Mouse (Mus musculus) lung, embryonic 15.5 days (tissue): ENCODE measurements around the gene Prelp. TPM values are rescaled to one million over a fixed set of nuclear protein-coding genes. Genes with fewer than 3 reads are reported as not detected.
A peak's percentile ranks its signal among the peaks of the same experiment; 100 is the strongest.

Source experiments
- ATAC-seq: fragments of 200-750 bp; cut with Nextera tagmentation; 2 replicates; pipeline ENCODE4 v1.8.0; 2017; ENCODE audit warnings: moderate number of reproducible peaks, borderline replicate concordance; ENCODE audit not compliant: low FRiP score, low TSS enrichment; ENCODE audit errors: extremely low read depth
- H3K27ac ChIP-seq: fragments of 300-500 bp; sonication (generic); 2 replicates; pipeline ENCODE4 v1.5.1; 2015; ENCODE audit warnings: moderate library complexity, mild to moderate bottlenecking, inconsistent platforms
- H3K27me3 ChIP-seq: fragments of 300-500 bp; sonication (generic); 2 replicates; pipeline ENCODE4 v1.6.1; 2015; ENCODE audit warnings: inconsistent platforms
- H3K36me3 ChIP-seq: fragments of 300-500 bp; sonication (generic); 2 replicates; pipeline ENCODE4 v1.6.1; 2015; ENCODE audit warnings: inconsistent platforms
- H3K4me1 ChIP-seq: fragments of 300-500 bp; sonication (generic); 2 replicates; pipeline ENCODE4 v1.6.1; 2015; ENCODE audit warnings: inconsistent platforms
- H3K4me2 ChIP-seq: fragments of 300-500 bp; sonication (generic); 2 replicates; pipeline ENCODE4 v1.6.1; 2015; ENCODE audit warnings: inconsistent platforms, mild to moderate bottlenecking, moderate library complexity
- H3K4me3 ChIP-seq: fragments of 300-500 bp; sonication (generic); 2 replicates; pipeline ENCODE4 v1.5.1; 2015; ENCODE audit warnings: mild to moderate bottlenecking, inconsistent platforms
- H3K9ac ChIP-seq: fragments of 300-500 bp; sonication (generic); 2 replicates; pipeline ENCODE4 v1.6.1; 2015; ENCODE audit warnings: inconsistent platforms
- H3K9me3 ChIP-seq: fragments of 300-500 bp; sonication (generic); 2 replicates; pipeline ENCODE4 v1.6.1; 2016; ENCODE audit warnings: inconsistent platforms
- WGBS: fragments of 180-500 bp; shearing (Covaris S2); methylation state at CpG from one replicate; pipeline ENCODE4 v1.1.7; 2015; 5-methylcytosine and 5-hydroxymethylcytosine counted together
- polyA plus RNA-seq: library from polyadenylated mRNA; unstranded; fragments of >200 nt; fragmentation: Nextera tagmentation; extraction: Ambion mirVana; gene quantifications from 2 replicates; pipeline ENCODE4 v1.2.1, GENCODE M21; 2015

Prelp gene
- polyA plus RNA-seq, 1 experiment from 2014 or later = 19.6 TPM

GRCm38 (mm10) chr1:133929980-133930379 is 8.8 kb upstream of the Prelp start:
- Histone ChIP-seq H3K4me2 (no peak overlapping the region), H3K27ac (no peak overlapping the region), H3K9ac (no peak overlapping the region), H3K36me3 (no peaks in the 10 kb centered on the region), H3K4me3 (no peak overlapping the region), H3K9me3 (no peaks in the 10 kb centered on the region), H3K4me1 (0 out of 2 replicates have a peak, but pooled peaks cover 10% of the 10 kb centered on the region), H3K27me3 (no peaks in the 10 kb centered on the region)
- ATAC-seq = no peak
- WGBS = 41% methylated on average over 3 of the region's 3 CpGs

DNA sequence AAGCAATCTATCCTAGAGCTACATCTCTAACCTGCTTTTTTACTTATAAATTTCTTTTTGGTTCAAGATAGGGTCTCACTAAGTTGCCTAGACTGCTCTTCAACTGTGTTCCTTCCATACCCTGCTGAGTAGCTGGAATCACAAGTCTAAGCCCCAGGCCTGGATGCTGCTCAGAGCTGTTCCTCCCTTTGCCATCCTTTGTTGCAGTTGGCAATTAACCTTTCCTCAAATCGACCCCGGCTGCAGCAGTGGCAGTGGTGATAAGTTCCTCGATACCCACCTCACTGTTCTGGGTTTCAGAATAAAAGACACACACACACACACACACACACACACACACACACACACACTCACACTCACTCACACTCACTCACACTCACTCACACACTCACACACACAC is 4.0 kb upstream of the Prelp start:
- Histone ChIP-seq H3K4me2 (no peak overlapping the region), H3K27me3 (no peaks in the 10 kb centered on the region), H3K4me1 (peaks cover 28% of the 10 kb centered on the region), H3K9me3 (no peaks in the 10 kb centered on the region), H3K4me3 (no peak overlapping the region), H3K9ac (no peak overlapping the region), H3K27ac (no peak overlapping the region), H3K36me3 (no peaks in the 10 kb centered on the region)
- 94% methylated on average over 3 of the region's 3 CpGs for WGBS
- ATAC-seq = no peak

DNA sequence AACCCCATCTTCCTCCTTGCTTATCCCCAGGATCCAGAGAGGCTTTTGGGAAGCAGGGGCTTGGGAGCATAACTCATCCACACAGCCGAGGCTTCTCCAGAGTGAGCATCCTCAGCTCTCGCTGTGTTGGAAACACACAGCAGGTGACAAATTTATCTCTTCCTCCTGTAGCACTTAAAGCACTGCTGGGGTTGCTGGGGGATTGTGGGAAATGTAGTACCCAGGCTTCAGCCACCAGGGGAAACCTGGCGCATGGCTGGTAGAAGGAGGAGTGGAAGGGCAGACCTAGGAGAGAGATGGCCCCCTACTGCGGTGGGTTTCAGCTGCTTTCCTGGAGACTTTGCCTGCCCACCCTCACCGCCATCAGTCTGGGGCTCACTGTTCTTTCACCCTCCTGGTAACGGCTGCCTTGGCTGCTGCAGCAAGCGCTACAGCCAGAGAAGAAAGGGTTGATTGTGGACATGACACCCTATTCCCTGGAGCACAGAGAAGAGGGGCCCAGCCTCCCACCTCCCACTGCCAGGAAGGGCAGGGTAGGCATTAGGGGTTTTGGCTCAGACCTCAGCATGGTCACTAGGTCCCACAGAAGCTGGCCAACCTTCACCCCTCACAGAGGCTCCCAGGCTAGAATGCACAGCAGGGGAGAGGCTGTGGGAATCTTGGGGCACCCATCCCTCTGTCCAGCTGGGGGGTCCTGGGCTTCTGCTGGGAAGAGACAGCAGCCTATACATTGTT is 3.1 kb upstream of the Prelp start:
- Histone ChIP-seq H3K4me2 (no peak overlapping the region), H3K36me3 (no peaks in the 10 kb centered on the region)
- WGBS = 40% methylated on average over 7 of the region's 7 CpGs

DNA sequence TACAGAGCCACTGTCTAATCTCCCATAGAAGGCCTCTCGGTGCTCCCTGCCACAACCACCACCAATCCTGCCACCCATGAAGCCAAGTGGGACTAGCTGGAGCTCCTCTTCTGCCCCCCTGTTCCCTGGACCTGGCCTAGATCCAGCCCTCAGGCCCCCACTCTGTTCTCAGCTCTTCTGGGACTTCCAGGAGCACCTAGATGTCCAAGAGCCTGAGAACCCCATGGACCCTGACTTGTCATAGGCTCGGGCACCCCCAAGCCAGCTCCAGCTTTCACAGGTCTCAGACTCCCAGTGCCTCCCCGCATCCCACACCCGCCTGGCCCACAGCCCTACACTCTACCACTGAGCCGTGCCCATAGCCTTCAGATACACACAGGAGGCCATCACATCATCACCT is 1.9 kb upstream of the Prelp start:
- Histone ChIP-seq H3K27ac (0 out of 2 replicates have a peak overlapping the region, but pooled peaks have one; percentile 95), H3K36me3 (no peaks in the 10 kb centered on the region), H3K9me3 (no peaks in the 10 kb centered on the region), H3K9ac (no peak overlapping the region), H3K27me3 (no peaks in the 10 kb centered on the region), H3K4me1 (peaks cover 49% of the 10 kb centered on the region), H3K4me2 (no peak overlapping the region), H3K4me3 (no peak overlapping the region)
- ATAC-seq = no peak
- 86% methylated on average over 5 of the region's 5 CpGs for WGBS

More for the DNA sequence above, 3.1 kb upstream of the Prelp start:
- H3K9ac ChIP-seq = no peak overlapping the region
- ATAC-seq = no peak
- peaks cover 37% of the 10 kb centered on the region for H3K4me1 ChIP-seq
- H3K27ac ChIP-seq = no peak overlapping the region
- no peak overlapping the region for H3K4me3 ChIP-seq
- no peaks in the 10 kb centered on the region for H3K27me3 ChIP-seq
- no peaks in the 10 kb centered on the region for H3K9me3 ChIP-seq

- WGBS = 23% methylated on average over 3 of the region's 3 CpGs
- H3K27me3 ChIP-seq = no peaks in the 10 kb centered on the region
- H3K4me3 ChIP-seq = peak overlapping the region; percentile 26
- 0 out of 2 replicates have a peak, but pooled peaks have one; percentile 19 for ATAC-seq
- H3K4me1 ChIP-seq = peaks cover 71% of the 10 kb centered on the region
- H3K36me3 ChIP-seq = no peaks in the 10 kb centered on the region
- no peaks in the 10 kb centered on the region for H3K9me3 ChIP-seq
- H3K27ac ChIP-seq = peak overlapping the region; percentile 95
- H3K4me2 ChIP-seq = peak overlapping the region; percentile 49
- H3K9ac ChIP-seq = peak overlapping the region; percentile 23; the same call in 1 of the 2 replicates
Measured at GRCm38 (mm10) chr1:133920876-133921275, 338 bp downstream of the Prelp start.

- H3K9me3 ChIP-seq = no peaks in the 10 kb centered on the region
- peak overlapping the region; percentile 26; the same call in 1 of the 2 replicates for H3K4me3 ChIP-seq
- 19% methylated on average over 3 of the region's 3 CpGs for WGBS
- peak overlapping the region; percentile 95 for H3K27ac ChIP-seq
- H3K27me3 ChIP-seq = no peaks in the 10 kb centered on the region
- H3K4me2 ChIP-seq = peak overlapping the region; percentile 49
- 0 out of 2 replicates have a peak, but pooled peaks have one; percentile 6 for ATAC-seq
- H3K36me3 ChIP-seq = no peaks in the 10 kb centered on the region
- H3K9ac ChIP-seq = no peak overlapping the region
- H3K4me1 ChIP-seq = peaks cover 76% of the 10 kb centered on the region
Measured at GRCm38 (mm10) chr1:133920401-133920800, 813 bp downstream of the Prelp start.

- peak overlapping the region; percentile 49 for H3K4me2 ChIP-seq
- ATAC-seq = no peak
- no peaks in the 10 kb centered on the region for H3K27me3 ChIP-seq
- 0 out of 2 replicates have a peak overlapping the region, but pooled peaks have one; percentile 1 for H3K9ac ChIP-seq
- H3K27ac ChIP-seq = peak overlapping the region; percentile 95
- 0 out of 2 replicates have a peak, but pooled peaks cover 3% of the 10 kb centered on the region for H3K36me3 ChIP-seq
- 41% methylated on average over 6 of the region's 6 CpGs for WGBS
- H3K9me3 ChIP-seq = no peaks in the 10 kb centered on the region
- H3K4me3 ChIP-seq = no peak overlapping the region
- peaks cover 82% of the 10 kb centered on the region for H3K4me1 ChIP-seq
Measured at GRCm38 (mm10) chr1:133918088-133918470, 3.1 kb downstream of the Prelp start.

DNA sequence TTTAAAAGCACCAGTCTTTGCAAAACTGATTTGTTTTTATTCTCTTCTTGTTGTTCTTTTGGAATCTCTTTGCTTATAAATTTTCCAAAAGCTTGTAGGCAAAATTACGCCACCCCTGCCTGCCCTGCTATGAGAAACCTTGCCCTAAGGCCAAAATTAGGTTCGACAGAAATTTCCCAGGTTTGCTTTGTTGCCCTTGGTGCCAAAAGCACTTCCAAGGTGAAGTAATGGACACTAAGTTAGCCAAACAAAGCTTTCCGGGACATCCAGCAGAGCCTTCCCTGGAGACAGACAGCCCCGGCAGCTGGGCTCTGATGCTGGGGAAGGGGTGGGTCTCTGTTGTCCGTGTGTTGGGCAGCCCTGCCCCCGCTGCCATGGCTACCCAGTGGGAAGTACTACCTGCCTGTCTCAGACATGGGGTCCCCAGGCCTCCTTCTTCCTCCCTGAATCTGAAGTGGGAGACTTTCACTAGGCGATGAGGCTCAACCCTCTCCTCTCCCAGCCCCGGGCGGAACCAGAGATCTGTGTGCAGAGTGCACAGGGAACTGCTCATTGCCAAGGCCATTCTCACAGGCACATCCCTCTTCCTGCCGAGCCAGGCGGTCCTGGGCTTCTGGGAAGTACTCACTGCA is 3.6 kb downstream of the Prelp start:
- H3K27me3 ChIP-seq = no peaks in the 10 kb centered on the region
- 0 out of 2 replicates have a peak overlapping the region, but pooled peaks have one; percentile 1 for H3K9ac ChIP-seq
- H3K27ac ChIP-seq = peak overlapping the region; percentile 95
- H3K9me3 ChIP-seq = no peaks in the 10 kb centered on the region
- 0 out of 2 replicates have a peak, but pooled peaks have one; percentile 19 for ATAC-seq
- H3K36me3 ChIP-seq = 0 out of 2 replicates have a peak, but pooled peaks cover 3% of the 10 kb centered on the region
- no peak overlapping the region for H3K4me3 ChIP-seq
- H3K4me1 ChIP-seq = peaks cover 78% of the 10 kb centered on the region
- 21% methylated on average over 11 of the region's 11 CpGs for WGBS
- H3K4me2 ChIP-seq = peak overlapping the region; percentile 49

- H3K9ac ChIP-seq = 0 out of 2 replicates have a peak overlapping the region, but pooled peaks have one; percentile 0
- H3K9me3 ChIP-seq = no peaks in the 10 kb centered on the region
- no peaks in the 10 kb centered on the region for H3K27me3 ChIP-seq
- H3K4me3 ChIP-seq = no peak overlapping the region
- 19% methylated on average over 8 of the region's 8 CpGs for WGBS
- ATAC-seq = peak; percentile 83
- peak overlapping the region; percentile 38 for H3K4me2 ChIP-seq
- H3K4me1 ChIP-seq = peaks cover 72% of the 10 kb centered on the region
- 0 out of 2 replicates have a peak, but pooled peaks cover 3% of the 10 kb centered on the region for H3K36me3 ChIP-seq
- peak overlapping the region; percentile 95 for H3K27ac ChIP-seq
Measured at GRCm38 (mm10) chr1:133915723-133916355, 5.4 kb downstream of the Prelp start.

DNA sequence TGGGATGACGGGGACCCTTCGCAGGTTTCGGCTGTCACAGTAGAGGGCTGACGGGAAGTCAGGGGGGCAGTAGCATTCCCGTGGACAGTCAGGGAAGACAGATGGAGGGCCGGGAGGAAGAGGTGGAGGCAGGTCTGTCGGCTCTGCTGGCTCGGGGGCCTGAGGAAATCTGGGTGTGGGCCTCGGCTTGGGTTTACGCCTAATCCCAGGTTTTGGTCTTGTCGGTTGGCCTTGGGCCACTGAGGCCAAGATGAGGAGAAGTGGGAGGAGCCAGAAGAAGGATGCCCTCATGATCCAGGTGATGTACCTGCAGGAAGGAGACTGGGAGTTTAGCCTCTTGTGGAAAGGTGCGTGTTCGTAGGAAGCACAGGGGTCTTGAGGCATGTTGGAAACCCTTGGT is 6.1 kb downstream of the Prelp start:
- H3K4me2 ChIP-seq = no peak overlapping the region
- 0 out of 2 replicates have a peak, but pooled peaks cover 3% of the 10 kb centered on the region for H3K36me3 ChIP-seq
- no peak overlapping the region for H3K9ac ChIP-seq
- no peak overlapping the region for H3K4me3 ChIP-seq
- peaks cover 71% of the 10 kb centered on the region for H3K4me1 ChIP-seq
- H3K9me3 ChIP-seq = no peaks in the 10 kb centered on the region
- no peak overlapping the region for H3K27ac ChIP-seq
- WGBS = 75% methylated on average over 13 of the region's 13 CpGs
- no peak for ATAC-seq
- no peaks in the 10 kb centered on the region for H3K27me3 ChIP-seq

GRCm38 (mm10) chr1:133913018-133913417 is 8.2 kb downstream of the Prelp start:
- ATAC-seq = no peak
- Histone ChIP-seq H3K36me3 (0 out of 2 replicates have a peak, but pooled peaks cover 3% of the 10 kb centered on the region), H3K4me1 (peaks cover 67% of the 10 kb centered on the region), H3K4me3 (no peak overlapping the region), H3K9me3 (no peaks in the 10 kb centered on the region), H3K9ac (no peak overlapping the region), H3K4me2 (no peak overlapping the region), H3K27ac (no peak overlapping the region), H3K27me3 (no peaks in the 10 kb centered on the region)
- 59% methylated on average over 6 of the region's 6 CpGs for WGBS
